Mouse (Mus musculus): ENCODE measurements around the gene Rab3gap1.

DNA sequence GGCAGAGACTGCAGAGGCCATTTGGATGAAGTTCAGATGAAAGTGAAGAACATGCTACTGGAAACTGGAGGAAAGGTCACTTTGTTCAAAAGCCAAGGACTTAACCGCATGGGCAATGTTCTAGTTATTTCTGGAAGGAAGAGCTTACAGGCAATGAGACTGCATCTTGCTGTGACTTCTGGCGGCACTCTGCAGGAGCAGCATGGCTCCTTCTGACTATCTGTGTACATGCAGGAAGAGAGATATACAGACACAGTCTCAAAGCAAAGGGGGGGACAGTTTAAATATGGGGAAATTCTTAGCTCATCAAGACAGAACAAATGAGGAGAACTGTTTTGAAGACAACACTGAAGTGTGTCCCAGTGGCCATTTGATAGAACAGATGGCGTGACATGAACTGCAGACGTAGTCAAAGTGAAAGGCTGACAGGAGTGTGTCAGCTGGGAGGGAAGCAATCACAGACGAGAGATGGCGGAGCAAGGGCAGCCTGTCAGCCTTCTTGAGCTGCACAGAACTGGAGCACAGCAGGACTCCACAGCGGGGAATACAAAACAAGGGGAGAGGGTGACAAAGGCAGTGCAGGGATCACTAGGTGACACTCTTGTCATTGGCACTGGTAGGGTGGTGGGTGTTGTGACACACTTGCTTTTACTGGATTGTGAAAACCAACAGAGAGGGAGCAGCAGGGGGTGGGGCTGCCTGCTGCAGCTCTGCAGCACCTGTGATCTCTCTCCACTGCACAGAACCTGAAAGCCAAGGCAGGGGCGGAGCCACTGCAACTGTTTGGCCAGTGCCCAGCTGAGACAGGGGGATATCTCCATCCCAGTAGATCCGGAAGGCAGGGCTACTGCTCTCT is 121.5 kb downstream of the Rab3gap1 start:
- TF ChIP-seq CTCF (conservative IDR thresholded peaks at IDR 0.05 in 1 of 2, IDR thresholded peaks at IDR 0.05 in 1 of 2; ENCODE audit: low read depth in 2 of 2, low read length in 2 of 2) (no peak), ZNF384 (IDR thresholded peaks at IDR 0.05; ENCODE audit: low read depth, low read length) (no peak), USF1 (IDR thresholded peaks at IDR 0.05; ENCODE audit: low read depth, low read length) (no peak), CHD1 (IDR thresholded peaks at IDR 0.05; ENCODE audit: low read depth, low read length) (no peak), EP300 (IDR thresholded peaks at IDR 0.05; ENCODE audit: low read length) (no peak), POLR2A (IDR thresholded peaks at IDR 0.05; ENCODE audit: low read depth, low read length) (no peak), JUN (IDR thresholded peaks at IDR 0.05; ENCODE audit: insufficient read depth, low read depth, low read length) (no peak), TBP (conservative IDR thresholded peaks at IDR 0.05; ENCODE audit: low read depth, low read length) (no peak), MEF2A (IDR thresholded peaks at IDR 0.05; ENCODE audit: borderline replicate concordance, low read depth, low read length) (no peak), RAD21 (IDR thresholded peaks at IDR 0.05; ENCODE audit: low read depth, low read length) (no peak), HCFC1 (IDR thresholded peaks at IDR 0.05; ENCODE audit: low read depth, low read length) (no peak)
